Mouse (Mus musculus) Patski (cell line): Measurements from ENCODE around the gene Taldo1. TPM values are rescaled to one million over a fixed set of nuclear protein-coding genes. Genes with fewer than 3 reads are reported as not detected.

ENCODE experiments used
- ATAC-seq: fragments of 100-300 bp; one replicate; pipeline ENCODE4 v1.8.0; 2021
- CTCF ChIA-PET: fragments of 350-600 bp; sonication (Branson Sonifier 250); formaldehyde crosslinking; loops from one replicate; lab custom pipeline; 2022; ENCODE audit warnings: inconsistent platforms; lab: Charles Lee
- POLR2A ChIA-PET: fragments of 350-600 bp; sonication (Branson Sonifier 250); formaldehyde crosslinking; loops from one replicate; lab custom pipeline; 2022; ENCODE audit warnings: antibody characterized with exemption, inconsistent platforms; lab: Charles Lee
- DNase-seq: peaks from one replicate; pipeline ENCODE4 v3.0.0-alpha.2; 2011; ENCODE audit warnings: low read depth, low spot score
- H3K27me3 ChIP-seq: fragments of 371-371 bp; one replicate; pipeline ENCODE4 v1.5.1; 2021
- CTCF ChIP-seq: fragments of 100-300 bp; IDR thresholded peaks from one replicate; pipeline ENCODE4 v1.5.1; 2021
- in situ Hi-C: fragments of 300-500 bp; cut with MboI; formaldehyde crosslinking; loops from 3 replicates; pipeline ENCODE4 v1.11.1; 2018; ENCODE audit warnings: low pct_unique_long_range_greater_than_20kb, mixed read lengths
- polyA plus RNA-seq: library from polyadenylated mRNA; unstranded; gene quantifications from one replicate; pipeline ENCODE4 v1.2.3, GENCODE M21; 2021

Taldo1 gene
- polyA plus RNA-seq, 1 experiment from 2014 or later, result 512 TPM

GRCm38 (mm10) chr7:141379584-141379983 is 12.4 kb upstream of the Taldo1 start:
- TF ChIP-seq CTCF, result no peak
- in situ Hi-C loops, result no loop called here
- ATAC-seq (no peak), DNase-seq (no peak)
- no peaks in the 10 kb centered on the region for H3K27me3 ChIP-seq
- ChIA-PET POLR2A (no interaction called here), CTCF (interaction anchor here (4.7 kb wide), 1 partner anchor 13 kb away, joined by 15 read pairs; the partner anchor contains the start of gene Taldo1)

GRCm38 (mm10) chr7:141381068-141381835 is 10.7 kb upstream of the Taldo1 start:
- H3K27me3 ChIP-seq, result no peaks in the 10 kb centered on the region
- ATAC-seq (no peak), DNase-seq (no peak)
- ChIA-PET CTCF (interaction anchor here (1.7 to 2.0 kb wide), 2 partner anchors 11 to 13 kb away, joined by 5 to 7 read pairs; partner anchors contain the start of gene Taldo1), POLR2A (no interaction called here)
- TF ChIP-seq CTCF, result no peak
- in situ Hi-C loops, result no loop called here

GRCm38 (mm10) chr7:141387807-141388486 is 4.1 kb upstream of the Taldo1 start:
- DNase-seq, result no peak
- ChIA-PET CTCF (interaction anchor here (2.2 kb wide), 1 partner anchor 10 kb away, joined by 8 read pairs; no protein-coding TSS in a partner anchor), POLR2A (interaction anchor here (0.6 to 1.2 kb wide), 2 partner anchors 22 to 72 kb away, joined by 3 to 4 read pairs; no protein-coding TSS in a partner anchor)
- in situ Hi-C loops, result no loop called here
- no peak for TF ChIP-seq CTCF
- no peaks in the 10 kb centered on the region for H3K27me3 ChIP-seq
- no peak for ATAC-seq

- in situ Hi-C loops, result no loop called here
- POLR2A ChIA-PET, result interaction anchor here (1.2 kb wide), 1 partner anchor 23 kb away, joined by 3 read pairs; no protein-coding TSS in a partner anchor
- CTCF ChIA-PET, result interaction anchor here (2.2 kb wide), 1 partner anchor 10 kb away, joined by 8 read pairs; no protein-coding TSS in a partner anchor
These were observed 3.4 kb upstream of the Taldo1 start for GRCm38 (mm10) chr7:141388487-141389109.

GRCm38 (mm10) chr7:141390326-141391259 is 1.4 kb upstream of the Taldo1 start:
- DNase-seq, result no peak
- CTCF ChIA-PET, result interaction anchor here (1.0 to 2.0 kb wide), 3 partner anchors 17 to 214 kb away, joined by 3 to 10 read pairs (median 3); no protein-coding TSS in a partner anchor
- no peaks in the 10 kb centered on the region for H3K27me3 ChIP-seq
- ATAC-seq, result no peak
- TF ChIP-seq CTCF, result no peak
- in situ Hi-C loops, result no loop called here
- POLR2A ChIA-PET, result interaction anchor here (0.6 to 2.6 kb wide), 9 partner anchors 13 to 456 kb away, joined by 3 to 10 read pairs (median 5); no protein-coding TSS in a partner anchor

More at GRCm38 (mm10) chr7:141388487-141389109, 3.4 kb upstream of the Taldo1 start:
- DNase-seq (no peak), ATAC-seq (no peak)
- H3K27me3 ChIP-seq, result no peaks in the 10 kb centered on the region
- TF ChIP-seq CTCF, result no peak

- no peaks in the 10 kb centered on the region for H3K27me3 ChIP-seq
- DNase-seq (peak; percentile 38), ATAC-seq (peak; percentile 28)
- TF ChIP-seq CTCF, result no peak
- POLR2A ChIA-PET, result interaction anchor here (0.6 to 2.6 kb wide), 6 partner anchors 13 to 59 kb away, joined by 3 to 10 read pairs (median 4); partner anchors contain the start of gene Eps8l2
- in situ Hi-C loops, result no loop called here
- CTCF ChIA-PET, result interaction anchor here (1.3 to 4.6 kb wide), 7 partner anchors 10 to 54 kb away, joined by 5 to 19 read pairs (median 7); partner anchors contain the start of gene Eps8l2
These were observed 688 bp downstream of the Taldo1 start for GRCm38 (mm10) chr7:141392552-141393222.

- TF ChIP-seq CTCF, result no peak
- CTCF ChIA-PET, result interaction anchor here (0.7 to 4.6 kb wide), 13 partner anchors 10 to 76 kb away, joined by 3 to 19 read pairs (median 7); partner anchors contain the start of genes Deaf1 and Tmem80
- H3K27me3 ChIP-seq, result no peaks in the 10 kb centered on the region
- DNase-seq (no peak), ATAC-seq (no peak)
- in situ Hi-C loops, result no loop called here
- POLR2A ChIA-PET, result interaction anchor here (0.6 to 1.5 kb wide), 2 partner anchors 55 to 273 kb away, joined by 3 to 5 read pairs; partner anchors contain the start of gene Eps8l2
These were observed 2.2 kb downstream of the Taldo1 start for GRCm38 (mm10) chr7:141394158-141394557.

- no peaks in the 10 kb centered on the region for H3K27me3 ChIP-seq
- ATAC-seq, result no peak
- in situ Hi-C loops, result no loop called here
- ChIA-PET POLR2A (interaction anchor here (0.6 to 1.5 kb wide), 3 partner anchors 14 to 273 kb away, joined by 3 to 6 read pairs (median 5); partner anchors contain the start of gene Eps8l2), CTCF (interaction anchor here (0.7 to 4.6 kb wide), 17 partner anchors 9 to 88 kb away, joined by 3 to 19 read pairs (median 7); partner anchors contain the start of genes Deaf1, Eps8l2 and Tmem80)
- TF ChIP-seq CTCF, result peak; percentile 97
- DNase-seq, result no peak
These were observed 2.8 kb downstream of the Taldo1 start for GRCm38 (mm10) chr7:141394771-141395170.
